Mouse (Mus musculus): ENCODE results near the gene Gm37240.

GRCm38 (mm10) chr3:84709967-84710366 is 1177.4 kb downstream of the Gm37240 start:
- no peak for TF ChIP-seq POLR2A (IDR thresholded peaks at IDR 0.05; ENCODE audit: low read depth, low read length)
- no peak for TF ChIP-seq CTCF (IDR thresholded peaks at IDR 0.05; ENCODE audit: borderline replicate concordance, insufficient read depth, low read length)
